Mouse (Mus musculus) lung, postnatal 4 days (tissue): Measurements from ENCODE around the gene Adam19.
"Not testable (repeated sequence)": the region's sequence is repeated elsewhere in the genome, so short reads cannot be mapped to it uniquely, and the experiment has no call there.

Source experiments
- DNase-seq, 2 experiments: peaks; one replicate each; pipeline ENCODE4 v3.0.0; 2021

Adam19 gene

GRCm38 (mm10) chr11:46055896-46056769 is at the start of gene Adam19:
Adam19 (plus strand) TSS chr11:46055992.
- peak; percentile 87 to 92 for DNase-seq

DNA sequence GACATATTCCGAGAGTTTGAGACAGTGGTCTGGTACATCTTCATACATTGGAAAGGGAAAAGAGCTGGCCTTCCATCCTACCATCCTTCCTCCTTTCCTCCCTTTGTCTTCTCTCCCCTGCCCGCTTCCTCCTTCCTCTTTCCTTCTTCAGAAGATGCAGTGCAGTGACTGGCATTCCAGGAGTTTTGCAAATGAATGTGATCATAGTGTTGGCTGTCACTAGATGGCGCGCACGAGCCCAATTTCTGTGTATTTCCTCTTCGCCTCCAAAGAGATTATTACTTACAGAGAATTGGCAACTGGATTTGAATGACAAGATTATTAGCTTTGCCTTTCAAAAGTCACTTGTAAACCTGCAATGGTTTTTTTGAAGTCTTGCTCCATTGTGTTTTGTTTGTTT is 39.7 kb upstream of the Adam19 start:
- DNase-seq: peak; percentile 65 to 78

GRCm38 (mm10) chr11:46020246-46020645 is 35.5 kb upstream of the Adam19 start:
- no peak for DNase-seq

- DNase-seq: no peak
Measured at GRCm38 (mm10) chr11:46021850-46022249, 33.9 kb upstream of the Adam19 start.

DNA sequence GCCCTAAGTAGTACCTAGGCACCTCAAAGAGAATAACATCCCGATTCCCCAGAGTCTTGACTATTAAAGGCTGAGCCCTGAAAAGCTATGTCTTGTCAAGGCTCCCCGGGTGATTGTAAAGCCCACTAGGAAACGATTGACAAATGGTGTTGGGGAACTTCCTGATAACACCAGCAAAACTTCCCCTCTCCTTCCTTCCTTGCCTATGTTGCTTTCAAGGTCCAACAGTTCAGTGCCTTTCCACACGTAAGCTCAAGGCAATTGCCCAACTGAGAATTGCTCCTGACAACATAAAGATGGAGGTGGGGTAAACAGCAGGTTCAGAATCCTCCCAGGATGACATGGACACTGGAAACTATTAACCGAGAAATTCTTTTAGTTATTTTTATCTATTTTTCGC is 32.8 kb upstream of the Adam19 start:
- DNase-seq: no peak

DNA sequence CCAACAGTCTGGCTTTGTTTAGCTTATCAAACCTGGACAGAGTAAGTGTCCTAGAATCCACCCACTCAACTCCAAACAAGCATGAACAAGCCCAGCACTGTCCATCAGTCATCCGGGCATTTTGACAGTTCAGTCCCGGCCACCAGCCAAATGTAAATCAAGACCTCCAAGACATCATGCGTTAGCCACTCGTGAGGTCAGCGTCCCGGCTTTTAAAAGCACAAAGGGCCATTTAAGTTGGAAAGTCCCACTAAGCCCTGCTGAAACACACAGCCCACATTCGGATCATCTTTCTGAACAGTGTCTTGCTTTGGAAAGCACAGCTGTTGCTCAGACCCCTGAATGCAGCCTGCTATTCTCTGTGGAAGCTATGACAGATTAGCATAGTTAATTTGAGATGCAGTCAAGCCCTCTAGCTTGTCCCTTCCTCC is 29.8 kb upstream of the Adam19 start:
- DNase-seq: peak; percentile 75 to 82

DNA sequence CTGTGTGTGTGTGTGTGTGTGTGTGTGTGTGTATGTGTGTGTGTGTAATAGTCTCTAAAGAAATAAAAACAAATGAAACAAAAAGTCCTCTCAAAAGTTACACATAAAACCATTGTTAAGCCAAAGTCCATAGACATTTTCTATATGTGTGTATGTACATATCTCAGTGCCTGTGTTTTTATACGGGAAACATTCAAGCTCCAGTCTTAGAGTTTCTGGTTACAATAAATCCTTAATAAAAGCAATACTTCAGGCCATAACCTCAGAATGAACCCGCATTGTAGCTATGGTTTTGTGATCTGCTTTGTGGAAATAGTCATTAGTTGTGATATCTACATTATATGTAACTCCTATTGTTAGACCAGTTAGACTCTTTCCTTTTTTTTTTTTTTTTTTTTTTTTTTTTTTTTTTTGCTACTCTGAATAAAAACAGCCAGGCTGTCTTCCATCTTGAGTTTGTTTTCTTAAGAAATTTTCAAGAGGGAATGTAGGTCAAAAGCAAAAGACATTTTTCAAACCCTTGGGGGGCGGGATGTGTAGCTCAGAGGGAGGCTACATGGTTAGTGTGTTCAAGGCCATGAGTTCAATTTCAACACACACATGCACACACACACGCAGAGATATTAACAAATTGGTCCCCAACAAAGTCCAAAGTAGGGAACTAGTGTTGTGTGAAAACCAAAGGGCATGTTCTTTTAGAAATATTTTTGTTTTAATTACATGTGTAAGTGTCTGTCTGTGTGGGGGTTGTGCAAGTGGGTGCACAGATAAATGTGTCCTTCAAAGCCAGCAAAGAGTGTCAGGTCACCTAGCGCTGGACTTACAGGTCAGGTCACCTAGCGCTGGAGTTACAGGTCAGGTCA is 27.6 kb upstream of the Adam19 start:
- DNase-seq: no peak

- DNase-seq: no peak
Measured at GRCm38 (mm10) chr11:46029485-46029884, 26.3 kb upstream of the Adam19 start.

GRCm38 (mm10) chr11:46030026-46030425 is 25.8 kb upstream of the Adam19 start:
- no peak for DNase-seq

- no peak for DNase-seq
Measured at GRCm38 (mm10) chr11:46031470-46031869, 24.3 kb upstream of the Adam19 start.

- no peak for DNase-seq
Measured at GRCm38 (mm10) chr11:46032956-46033355, 22.8 kb upstream of the Adam19 start.

GRCm38 (mm10) chr11:46036374-46036773 is 19.4 kb upstream of the Adam19 start:
- DNase-seq: no peak

- DNase-seq: no peak
Measured at GRCm38 (mm10) chr11:46038901-46039300, 16.9 kb upstream of the Adam19 start.

GRCm38 (mm10) chr11:46039335-46039734 is 16.5 kb upstream of the Adam19 start:
- peak; percentile 44 to 48 for DNase-seq

DNA sequence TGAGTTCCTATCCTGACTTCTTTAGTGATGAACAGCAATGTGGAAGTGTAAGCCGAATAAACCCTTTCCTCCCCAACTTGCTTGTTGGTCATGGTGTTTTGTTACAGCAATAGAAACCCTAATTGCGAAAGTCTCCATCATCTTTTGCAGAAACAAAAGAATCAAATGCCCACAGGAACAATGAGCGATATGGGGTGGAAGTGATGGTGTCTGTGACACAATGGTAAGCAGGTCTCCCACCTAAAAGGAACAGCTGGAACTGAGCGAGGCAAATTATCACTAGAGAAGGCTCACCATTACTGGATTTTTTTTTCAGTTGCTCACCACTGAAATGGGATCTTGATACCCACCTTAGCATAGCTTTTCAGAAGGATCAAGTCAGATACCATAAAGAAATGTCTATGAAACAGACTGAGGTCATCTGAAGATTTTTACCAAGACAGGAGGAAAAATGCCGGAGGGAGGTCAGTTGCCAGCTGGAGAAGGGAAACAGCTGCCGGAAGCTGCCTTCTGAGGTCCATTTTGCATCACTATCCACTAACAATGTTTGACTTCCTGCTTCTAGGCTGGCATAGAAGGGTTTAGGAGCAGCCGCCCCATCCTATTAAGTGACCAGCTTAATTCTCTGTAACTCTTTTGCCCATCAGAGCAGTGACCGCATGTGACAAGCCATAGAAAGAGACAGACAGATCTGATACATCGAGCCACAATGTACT is 14.8 kb upstream of the Adam19 start:
- peak in 1 of 2 experiments; percentile 39 for DNase-seq

DNA sequence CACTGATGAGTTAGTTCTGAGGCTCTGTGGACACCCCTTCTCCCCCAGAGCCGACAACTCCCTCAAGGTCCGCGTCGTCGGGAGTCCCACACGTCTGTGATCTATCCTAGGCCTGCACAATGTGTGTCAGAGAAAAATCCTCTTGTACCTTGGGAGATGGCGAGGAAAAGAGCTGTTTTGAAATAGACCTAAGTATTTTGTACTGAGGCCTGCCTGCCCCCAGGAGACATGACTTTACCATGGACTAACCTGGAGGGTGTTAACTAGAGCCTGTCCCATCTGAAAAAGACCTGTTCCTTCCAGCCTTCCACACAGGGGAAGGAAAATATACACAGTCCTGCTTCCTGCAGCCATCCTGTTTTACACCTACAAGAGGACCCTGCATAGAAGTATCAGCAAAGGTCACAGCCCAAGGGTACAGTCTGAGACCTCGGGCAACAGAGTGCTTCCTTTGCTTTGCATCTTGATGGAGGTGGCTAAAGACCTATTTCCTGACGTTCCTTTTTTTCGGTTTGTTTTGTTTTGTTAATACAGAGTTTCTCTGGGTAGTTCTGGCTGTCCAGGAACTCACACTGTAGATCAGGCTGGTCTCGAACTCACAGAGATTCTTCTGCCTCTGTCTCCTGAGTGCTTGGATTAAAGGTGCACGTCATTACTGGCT is 14.1 kb upstream of the Adam19 start:
- no peak for DNase-seq

GRCm38 (mm10) chr11:46044781-46045180 is 11.0 kb upstream of the Adam19 start:
- DNase-seq: no peak

DNA sequence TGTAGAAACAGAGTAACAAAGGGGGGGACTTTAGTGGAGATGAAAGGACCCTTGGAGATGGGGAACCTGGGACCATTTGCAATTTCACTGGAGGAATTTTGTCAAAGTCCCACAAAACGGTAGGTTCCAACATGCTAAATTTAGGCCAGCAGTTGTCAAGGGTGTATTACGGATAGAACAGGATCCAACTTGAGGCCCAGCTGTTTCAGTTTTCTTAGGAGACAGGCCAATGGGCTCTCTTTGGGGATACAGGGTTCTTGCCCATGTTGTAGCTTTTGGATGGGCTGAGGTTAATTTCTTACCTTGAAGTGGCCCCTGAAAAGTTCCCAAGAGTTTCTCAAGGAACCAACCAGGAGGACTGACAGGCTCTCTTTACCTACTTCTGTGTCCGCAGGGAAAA is 8.5 kb upstream of the Adam19 start:
- no peak for DNase-seq

- DNase-seq: peak; percentile 80 to 81
Measured at GRCm38 (mm10) chr11:46052105-46052659, 3.6 kb upstream of the Adam19 start, which contains the start of gene Gm12166. Gm12166 (minus strand) TSS chr11:46052321.

GRCm38 (mm10) chr11:46053457-46053856 is 2.3 kb upstream of the Adam19 start:
- not testable (repeated sequence) for DNase-seq

DNA sequence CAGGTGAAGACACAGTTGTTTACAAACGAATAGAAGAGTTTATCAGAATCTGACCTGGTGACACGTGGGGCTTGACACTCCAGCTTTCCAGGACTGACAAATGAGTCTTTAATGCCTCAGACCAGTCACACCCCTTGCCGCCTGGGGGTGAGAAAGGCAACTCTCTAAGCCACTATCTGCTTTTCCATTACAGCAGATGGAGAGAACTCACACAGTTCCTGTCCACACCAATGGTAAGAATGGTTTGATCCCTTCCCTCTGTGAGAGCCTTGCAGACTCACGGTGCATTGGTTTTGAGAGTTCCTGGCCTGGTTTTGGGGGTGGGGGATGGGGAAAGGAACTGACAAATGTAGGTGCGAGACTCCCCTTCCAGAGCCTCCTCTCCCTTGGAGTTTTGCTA is 1.5 kb upstream of the Adam19 start:
- DNase-seq: no peak
